In genomic region chr9:29751396-29751795, GRCm38 (mm10) we compare ENCODE assay signal across 8 mouse cellular contexts.
A peak's percentile ranks its signal among the peaks of the same experiment; 100 is the strongest.
DNase-seq lines count a peak whose midpoint lies in the region; ATAC-seq and TF ChIP-seq lines count a peak whose summit lies in the region.

No protein-coding gene starts in this region.

- TF ChIP-seq POLR2A in kidney, adult 2 months (IDR thresholded peaks at IDR 0.05; ENCODE audit: low read depth, low read length), result no peak

- H3K4me1 ChIP-seq in midbrain, embryonic 11.5 days (ENCODE audit: control insufficient read depth, insufficient read depth, low read length), result peaks cover 4% of the 10 kb centered on the region
- peaks cover 20% of the 10 kb centered on the region for H3K4me1 ChIP-seq in midbrain, embryonic 15.5 days
- H3K4me1 ChIP-seq in kidney, adult 2 months (ENCODE audit: control insufficient read depth, insufficient read depth, low read length), result 0 out of 2 replicates have a peak, but pooled peaks cover 3% of the 10 kb centered on the region

- WGBS in midbrain, embryonic 11.5 days, result 56% methylated on average over 1 of the region's 1 CpGs
- WGBS in midbrain, embryonic 15.5 days, result 52% methylated on average over 1 of the region's 1 CpGs
- WGBS in kidney, adult 2 months, result 24% methylated on average over 1 of the region's 1 CpGs

- no peak; the same call in 1 of the 2 replicates for TF ChIP-seq CTCF in kidney, adult 2 months (conservative IDR thresholded peaks at IDR 0.05; ENCODE audit: insufficient read depth, insufficient read length, low read depth, low read length)

- peak; percentile 15 for DNase-seq in adrenal gland, postnatal 10 days
- no peak for DNase-seq in adrenal gland, adult 8-10 months
- peak; percentile 87 for DNase-seq in midbrain, embryonic 11.5 days (ENCODE audit: low spot score, missing footprints)
- peak; percentile 29 for DNase-seq in kidney, adult 2 months
- DNase-seq in retina, embryonic 14.5 days (ENCODE audit: low spot score), result peak; percentile 67
- DNase-seq in yolk sac, embryonic 10.5 days (ENCODE audit: low spot score), result no peak
- no peak for DNase-seq in frontal cortex, postnatal 25 days (ENCODE audit: low spot score in 2 of 2)

- no peaks in the 10 kb centered on the region for H3K36me3 ChIP-seq in midbrain, embryonic 11.5 days (ENCODE audit: control insufficient read depth, insufficient read depth, low read length)
- H3K36me3 ChIP-seq in midbrain, embryonic 15.5 days (replicated peaks), result no peaks in the 10 kb centered on the region
- H3K36me3 ChIP-seq in kidney, adult 2 months (ENCODE audit: control insufficient read depth, insufficient read depth, low read length), result no peaks in the 10 kb centered on the region

- no peak for ATAC-seq in midbrain, embryonic 11.5 days (ENCODE audit: low FRiP score)
- no peak for ATAC-seq in midbrain, embryonic 15.5 days (replicated peaks)

- H3K9me3 ChIP-seq in midbrain, embryonic 11.5 days (ENCODE audit: control insufficient read depth, low read length), result no peaks in the 10 kb centered on the region
- H3K9me3 ChIP-seq in midbrain, embryonic 15.5 days, result no peaks in the 10 kb centered on the region

- no peak overlapping the region for H3K27ac ChIP-seq in midbrain, embryonic 11.5 days (ENCODE audit: low read depth, low read length)
- H3K27ac ChIP-seq in midbrain, embryonic 15.5 days, result no peak overlapping the region
- no peak overlapping the region for H3K27ac ChIP-seq in kidney, adult 2 months (ENCODE audit: insufficient read depth, low read depth, low read length)

- no peak overlapping the region for H3K4me3 ChIP-seq in midbrain, embryonic 11.5 days (ENCODE audit: low read depth, low read length)
- H3K4me3 ChIP-seq in midbrain, embryonic 15.5 days, result no peak overlapping the region
- H3K4me3 ChIP-seq in kidney, adult 2 months (ENCODE audit: insufficient read depth, low read depth, low read length), result no peak overlapping the region

- H3K9ac ChIP-seq in midbrain, embryonic 11.5 days (ENCODE audit: low read length), result no peak overlapping the region
- H3K9ac ChIP-seq in midbrain, embryonic 15.5 days, result no peak overlapping the region

- H3K4me2 ChIP-seq in midbrain, embryonic 11.5 days, result no peak overlapping the region
- H3K4me2 ChIP-seq in midbrain, embryonic 15.5 days, result no peak overlapping the region

- H3K27me3 ChIP-seq in midbrain, embryonic 11.5 days (ENCODE audit: control insufficient read depth, insufficient read depth, low read length), result no peaks in the 10 kb centered on the region
- H3K27me3 ChIP-seq in midbrain, embryonic 15.5 days (replicated peaks), result no peaks in the 10 kb centered on the region
- peaks cover 1% of the 10 kb centered on the region; the same call in 1 of the 2 replicates for H3K27me3 ChIP-seq in kidney, adult 2 months (replicated peaks; ENCODE audit: control insufficient read depth, insufficient read depth, low read length)

Comparison
In these comparisons a context has a peak if more than half of its experiments do, and no peak if none do; other contexts are left out.
1. DNase-seq: peak in adrenal gland, postnatal 10 days (single experiment), midbrain, embryonic 11.5 days (single experiment), kidney, adult 2 months (single experiment) and retina, embryonic 14.5 days (single experiment); none in adrenal gland, adult 8-10 months (single experiment), yolk sac, embryonic 10.5 days (single experiment) and frontal cortex, postnatal 25 days (0 of 2).